Mouse (Mus musculus): ENCODE data around the gene Adat3. TPM values are rescaled to one million over a fixed set of nuclear protein-coding genes. Genes with fewer than 3 reads are reported as not detected.
"Not testable (repeated sequence)": the region's sequence is repeated elsewhere in the genome, so short reads cannot be mapped to it uniquely, and the experiment has no call there.

Gene Adat3
- polyA plus RNA-seq, 1 experiment from 2014 or later, result 9.1 TPM

DNA sequence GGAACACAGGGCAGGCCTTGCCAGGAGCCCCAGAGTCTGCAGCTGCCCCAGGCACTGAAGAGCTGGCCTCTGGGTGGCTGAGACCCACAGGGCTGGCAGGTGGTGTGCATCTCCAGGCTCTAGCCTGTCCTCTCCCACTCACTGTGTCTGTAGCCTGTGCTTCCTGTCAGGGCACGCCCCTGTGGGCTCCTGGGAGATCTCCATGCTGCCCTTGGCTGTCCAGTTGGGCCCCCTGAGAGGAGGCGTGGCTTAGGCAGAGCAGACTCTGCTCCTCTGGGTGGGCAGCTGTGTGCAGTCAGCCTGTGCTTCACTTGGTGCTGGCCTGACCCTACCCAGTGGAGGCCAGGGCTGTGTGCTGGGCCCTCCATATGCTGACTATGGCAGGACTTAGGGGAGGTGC is 25.0 kb downstream of the Adat3 start:
- no peak overlapping the region for H3K4me3 ChIP-seq
- H3K36me3 ChIP-seq, result peaks cover 19% of the 10 kb centered on the region
- ATAC-seq (ENCODE audit: insufficient number of reproducible peaks, insufficient read depth, low FRiP score, low TSS enrichment, low read depth), result no peak
- H3K9me3 ChIP-seq, result no peaks in the 10 kb centered on the region
- H3K4me1 ChIP-seq, result peaks cover 28% of the 10 kb centered on the region
- WGBS, result 59% methylated on average over 2 of the region's 2 CpGs
- no peaks in the 10 kb centered on the region for H3K27me3 ChIP-seq
- peak overlapping the region; percentile 40; the same call in 1 of the 2 replicates for H3K9ac ChIP-seq
- H3K4me2 ChIP-seq, result no peak overlapping the region
- no peak overlapping the region for H3K27ac ChIP-seq

DNA sequence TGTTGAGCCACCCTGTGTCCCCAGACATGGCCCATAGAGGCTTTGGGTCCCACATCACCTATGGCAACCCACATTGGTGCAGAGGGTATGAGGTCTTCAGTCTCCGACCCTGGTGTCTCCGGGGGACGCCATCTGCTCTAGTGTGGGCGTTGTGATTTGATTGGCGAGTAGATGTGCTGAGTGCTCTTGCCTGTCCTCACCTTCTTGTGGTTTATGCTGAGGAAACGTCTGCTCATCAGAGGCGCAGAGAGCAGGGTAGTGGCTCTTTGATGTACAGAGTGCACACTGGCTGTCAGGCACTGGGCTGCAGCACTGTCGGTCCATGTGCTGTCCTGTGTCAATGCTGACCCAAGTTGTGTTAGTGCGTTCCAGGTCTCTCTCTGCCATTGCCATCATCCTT is 26.2 kb downstream of the Adat3 start:
- Histone ChIP-seq H3K4me3 (no peak overlapping the region), H3K36me3 (peaks cover 24% of the 10 kb centered on the region), H3K9me3 (no peaks in the 10 kb centered on the region), H3K9ac (no peak overlapping the region), H3K4me2 (no peak overlapping the region), H3K27ac (no peak overlapping the region), H3K27me3 (no peaks in the 10 kb centered on the region), H3K4me1 (peaks cover 20% of the 10 kb centered on the region)
- WGBS, result 86% methylated on average over 9 of the region's 9 CpGs
- ATAC-seq (ENCODE audit: insufficient number of reproducible peaks, insufficient read depth, low FRiP score, low TSS enrichment, low read depth), result no peak

DNA sequence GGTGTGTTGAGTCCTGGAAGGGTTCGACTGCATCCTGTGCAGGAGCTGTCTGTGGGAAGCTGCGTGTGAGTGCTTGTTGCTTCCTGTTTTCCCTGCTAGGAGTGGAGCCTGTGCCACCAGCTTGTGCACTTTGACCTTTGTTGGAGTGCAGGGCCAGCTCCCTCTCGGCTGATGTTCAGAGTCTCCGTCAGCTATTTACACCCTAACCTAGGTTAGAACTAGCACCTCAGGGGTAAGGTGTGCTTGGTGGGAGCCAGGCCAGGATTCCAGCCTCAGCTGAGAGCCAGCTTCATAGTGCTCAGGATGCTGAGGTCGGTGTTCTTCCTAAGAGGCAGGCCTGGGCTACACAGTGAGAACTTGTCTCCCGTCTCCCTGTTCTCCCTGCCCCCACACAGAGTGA is 32.7 kb downstream of the Adat3 start:
- Histone ChIP-seq H3K27me3 (no peaks in the 10 kb centered on the region), H3K9ac (no peak overlapping the region), H3K4me2 (no peak overlapping the region), H3K9me3 (no peaks in the 10 kb centered on the region), H3K36me3 (peaks cover 80% of the 10 kb centered on the region), H3K4me3 (no peak overlapping the region), H3K4me1 (no peaks in the 10 kb centered on the region), H3K27ac (no peak overlapping the region)
- ATAC-seq (ENCODE audit: insufficient number of reproducible peaks, insufficient read depth, low FRiP score, low TSS enrichment, low read depth), result no peak
- WGBS, result 82% methylated on average over 6 of the region's 6 CpGs

DNA sequence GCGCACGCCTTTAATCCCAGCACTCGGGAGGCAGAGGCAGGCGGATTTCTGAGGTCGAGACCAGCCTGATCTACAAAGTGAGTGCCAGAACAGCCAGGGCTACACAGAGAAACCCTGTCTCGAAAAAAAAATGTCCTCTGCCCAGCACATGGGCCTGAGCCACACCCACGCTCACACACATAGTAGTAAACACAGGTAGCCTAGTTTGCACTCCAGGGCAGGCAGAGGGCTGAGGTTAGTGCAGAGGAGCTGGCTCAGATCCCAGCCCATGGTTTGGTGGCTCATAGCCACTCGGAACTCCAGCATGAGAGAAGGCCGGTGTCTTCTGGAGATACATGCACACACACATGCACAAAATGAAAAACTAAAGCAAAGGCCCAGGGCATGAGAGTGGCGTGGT is 44.3 kb downstream of the Adat3 start:
- Histone ChIP-seq H3K9ac (no peak overlapping the region), H3K9me3 (no peaks in the 10 kb centered on the region), H3K36me3 (peaks cover 90% of the 10 kb centered on the region), H3K27ac (no peak overlapping the region), H3K4me3 (no peak overlapping the region), H3K4me2 (no peak overlapping the region), H3K4me1 (no peaks in the 10 kb centered on the region), H3K27me3 (no peaks in the 10 kb centered on the region)
- 94% methylated on average over 10 of the region's 10 CpGs for WGBS
- ATAC-seq (ENCODE audit: insufficient number of reproducible peaks, insufficient read depth, low FRiP score, low TSS enrichment, low read depth), result no peak

DNA sequence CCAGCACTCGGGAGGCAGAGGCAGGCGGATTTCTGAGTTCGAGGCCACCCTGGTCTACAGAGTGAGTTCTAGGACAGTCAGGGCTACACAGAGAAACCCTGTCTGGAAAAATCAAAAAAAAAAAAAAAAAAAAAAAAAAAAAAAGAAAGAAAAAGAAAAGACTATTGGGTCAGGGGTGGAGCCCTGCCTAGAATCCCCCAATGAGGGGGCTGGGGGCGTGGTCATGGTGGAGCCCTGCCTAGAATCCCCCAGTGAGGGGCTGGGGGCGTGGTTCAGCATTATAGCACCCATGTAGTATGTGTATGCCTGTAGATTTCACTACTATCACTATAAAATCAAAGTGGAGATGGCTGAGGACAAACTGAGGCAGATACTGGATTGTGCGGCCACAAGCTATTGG is 47.2 kb downstream of the Adat3 start:
- Histone ChIP-seq H3K36me3 (peaks cover 68% of the 10 kb centered on the region), H3K4me1 (peaks cover 13% of the 10 kb centered on the region)
- ATAC-seq (ENCODE audit: insufficient number of reproducible peaks, insufficient read depth, low FRiP score, low TSS enrichment, low read depth); H3K9me3 ChIP-seq; H3K27ac ChIP-seq; H3K27me3 ChIP-seq; H3K9ac ChIP-seq; H3K4me3 ChIP-seq; H3K4me2 ChIP-seq: not testable (repeated sequence)
- WGBS, result 85% methylated on average over 6 of the region's 6 CpGs

DNA sequence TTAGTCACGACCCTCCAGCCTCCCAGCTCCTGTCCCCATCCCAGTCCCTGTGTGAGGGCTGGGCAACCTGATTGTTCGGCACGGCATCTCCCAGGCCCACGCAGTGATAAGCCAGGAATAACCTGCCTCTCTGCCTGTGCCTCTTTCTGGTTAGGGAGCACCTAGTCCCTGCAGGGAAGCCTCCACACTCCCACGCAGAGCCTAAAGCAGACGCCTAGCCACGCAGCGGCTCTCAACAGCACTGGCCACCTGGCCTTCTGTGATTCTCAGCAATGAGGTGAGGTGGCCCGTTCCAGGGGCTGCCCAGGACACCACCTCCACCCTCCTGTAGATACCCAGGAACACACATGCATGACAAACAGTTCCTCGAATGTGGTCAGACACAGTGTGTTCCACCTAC is 47.7 kb downstream of the Adat3 start:
- H3K27me3 ChIP-seq, result no peaks in the 10 kb centered on the region
- H3K9ac ChIP-seq, result no peak overlapping the region
- peaks cover 63% of the 10 kb centered on the region for H3K36me3 ChIP-seq
- peaks cover 18% of the 10 kb centered on the region for H3K4me1 ChIP-seq
- no peak overlapping the region for H3K27ac ChIP-seq
- no peak overlapping the region for H3K4me3 ChIP-seq
- 93% methylated on average over 10 of the region's 10 CpGs for WGBS
- no peak for ATAC-seq (ENCODE audit: insufficient number of reproducible peaks, insufficient read depth, low FRiP score, low TSS enrichment, low read depth)
- no peaks in the 10 kb centered on the region for H3K9me3 ChIP-seq
- H3K4me2 ChIP-seq, result no peak overlapping the region

DNA sequence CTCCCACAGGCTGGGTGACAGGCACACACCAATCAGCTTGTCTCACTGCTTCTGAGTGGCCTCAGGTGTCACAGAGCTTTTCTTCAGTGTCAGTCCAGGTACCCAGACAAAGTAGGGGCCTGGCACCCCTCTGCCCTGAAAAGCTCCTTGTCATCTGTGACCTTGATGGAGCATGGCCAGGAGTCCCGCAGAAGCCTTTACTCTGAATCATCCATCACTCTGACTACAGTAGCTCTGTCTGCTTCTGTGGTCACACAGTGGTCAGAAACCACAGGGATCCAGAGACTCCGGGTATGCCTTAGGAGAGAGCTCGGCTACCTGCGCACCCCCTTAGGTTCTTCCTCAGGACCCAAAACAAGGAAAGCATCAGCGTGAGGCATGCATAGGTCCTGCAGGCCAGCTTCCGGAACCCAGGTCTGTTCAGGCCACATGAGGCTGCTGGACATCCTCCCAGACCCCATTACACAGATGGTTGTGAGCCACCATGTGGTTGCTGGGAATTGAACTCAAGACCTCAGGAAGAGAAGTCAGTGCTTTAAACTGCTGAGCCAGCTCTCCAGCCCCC is 50.6 kb downstream of the Adat3 start:
- no peak for ATAC-seq (ENCODE audit: insufficient number of reproducible peaks, insufficient read depth, low FRiP score, low TSS enrichment, low read depth)
- Histone ChIP-seq H3K36me3 (peaks cover 37% of the 10 kb centered on the region), H3K4me1 (peaks cover 25% of the 10 kb centered on the region), H3K4me2 (no peak overlapping the region), H3K9ac (0 out of 2 replicates have a peak overlapping the region, but pooled peaks have one; percentile 27), H3K4me3 (no peak overlapping the region), H3K27me3 (no peaks in the 10 kb centered on the region), H3K9me3 (no peaks in the 10 kb centered on the region), H3K27ac (no peak overlapping the region)
- WGBS, result 93% methylated on average over 6 of the region's 6 CpGs

DNA sequence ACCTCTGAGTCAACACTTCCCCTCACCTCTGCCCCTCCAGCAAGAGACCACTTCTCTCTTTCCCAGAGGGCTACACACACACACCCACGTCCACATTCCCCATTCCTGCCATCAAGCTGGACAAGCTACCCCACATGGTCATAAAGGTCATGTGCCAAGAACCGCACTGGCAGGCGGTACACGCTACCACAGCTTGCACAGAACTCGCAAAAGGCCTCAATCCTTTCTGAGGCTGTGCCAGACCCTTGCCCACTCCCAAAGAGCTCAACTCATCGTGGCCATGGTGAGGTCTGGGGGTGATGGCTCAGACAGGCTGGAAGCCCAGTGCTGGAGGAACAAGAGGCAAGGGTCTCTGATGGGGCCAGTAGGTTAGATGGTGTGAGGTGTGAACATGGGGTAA is 52.2 kb downstream of the Adat3 start:
- 85% methylated on average over 6 of the region's 6 CpGs for WGBS
- Histone ChIP-seq H3K27ac (no peak overlapping the region), H3K4me1 (peaks cover 35% of the 10 kb centered on the region), H3K9ac (peak overlapping the region; percentile 97), H3K36me3 (peaks cover 25% of the 10 kb centered on the region), H3K27me3 (no peaks in the 10 kb centered on the region), H3K4me2 (peak overlapping the region; percentile 87), H3K9me3 (no peaks in the 10 kb centered on the region), H3K4me3 (peak overlapping the region; percentile 88)
- ATAC-seq (ENCODE audit: insufficient number of reproducible peaks, insufficient read depth, low FRiP score, low TSS enrichment, low read depth), result no peak

DNA sequence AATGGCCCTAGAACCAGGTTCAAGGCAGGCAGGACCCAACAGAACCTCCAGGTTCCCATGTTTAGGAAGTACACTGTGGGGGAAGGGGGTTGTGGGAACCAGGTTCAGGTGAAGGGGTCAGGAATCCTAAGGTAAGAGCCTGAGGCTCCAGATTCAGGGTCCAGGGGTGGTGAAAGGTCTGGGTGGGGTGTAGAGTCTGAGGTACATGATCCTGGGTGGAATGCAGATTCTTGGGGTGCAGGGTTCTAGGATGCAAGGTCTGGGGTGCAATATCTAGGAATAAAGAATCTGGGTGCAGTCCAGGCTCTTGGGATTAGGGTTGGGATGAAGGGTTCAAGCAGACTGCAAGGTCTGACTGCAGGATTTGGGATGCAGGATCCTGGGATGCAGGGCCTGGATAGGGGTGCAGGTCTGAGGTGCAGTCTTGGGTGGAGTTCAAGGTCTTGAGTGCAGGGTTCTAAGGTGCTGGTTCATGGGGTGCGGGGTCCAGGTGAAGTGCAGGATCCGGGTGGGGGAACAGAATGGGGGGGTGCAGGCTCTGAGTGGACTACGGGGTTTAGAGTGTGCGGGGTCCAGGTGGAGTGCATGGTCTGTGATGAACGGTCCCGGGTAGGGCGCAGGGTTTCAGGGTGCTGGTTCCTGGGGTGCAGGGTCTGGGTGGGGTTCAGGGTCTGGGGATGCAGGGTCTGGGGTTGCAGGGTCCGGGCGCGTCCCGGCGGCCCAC is 52.9 kb downstream of the Adat3 start:
- 0 out of 2 replicates have a peak, but pooled peaks have one; percentile 26 for ATAC-seq (ENCODE audit: insufficient number of reproducible peaks, insufficient read depth, low FRiP score, low TSS enrichment, low read depth)
- H3K9ac ChIP-seq, result peak overlapping the region; percentile 97
- WGBS, result 5% methylated on average over 12 of the region's 12 CpGs

DNA sequence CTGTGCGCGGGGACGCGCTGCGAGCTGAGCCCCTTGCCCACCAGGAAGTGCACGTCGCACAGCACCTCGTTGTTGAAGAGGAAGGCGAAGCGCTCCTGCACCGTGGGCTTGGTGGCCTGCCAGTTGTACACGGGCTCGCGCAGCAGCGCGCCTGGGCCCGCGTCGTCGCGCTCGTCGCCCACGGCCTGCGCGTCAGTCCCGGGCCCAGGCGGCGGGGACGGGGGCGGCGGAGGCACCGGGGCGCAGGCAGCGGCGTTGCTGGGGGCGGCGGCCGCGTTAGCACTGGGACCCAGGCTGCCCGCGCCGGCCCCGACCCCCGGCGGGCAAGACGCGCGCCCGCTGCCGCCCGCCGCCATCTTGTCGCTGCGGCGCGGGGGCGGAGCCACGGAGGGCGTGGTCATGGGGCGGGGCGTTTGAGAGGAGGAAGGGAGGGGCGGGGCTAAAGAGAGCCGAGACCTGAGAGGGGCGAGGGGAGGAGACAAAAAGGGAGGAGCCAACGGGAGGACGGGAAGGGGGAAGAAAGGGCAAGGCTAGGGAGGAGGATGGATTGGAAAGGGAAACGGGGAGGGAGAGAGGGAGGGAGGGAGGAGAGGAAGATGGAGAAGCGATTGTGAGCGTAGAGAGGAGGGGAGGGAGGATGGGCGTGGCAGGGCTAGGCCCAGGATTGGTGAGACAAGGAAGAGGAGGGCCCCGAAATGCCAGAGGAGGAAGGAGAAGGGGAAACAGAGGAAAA is 53.6 kb downstream of the Adat3 start:
- H3K4me2 ChIP-seq, result peak overlapping the region; percentile 87
- H3K9me3 ChIP-seq, result no peaks in the 10 kb centered on the region
- peaks cover 13% of the 10 kb centered on the region for H3K36me3 ChIP-seq
- 1% methylated on average over 72 of the region's 72 CpGs for WGBS
- peak overlapping the region; percentile 97 for H3K9ac ChIP-seq
- peaks cover 35% of the 10 kb centered on the region for H3K4me1 ChIP-seq
- H3K27me3 ChIP-seq, result no peaks in the 10 kb centered on the region
- peak overlapping the region; percentile 88 for H3K27ac ChIP-seq
- H3K4me3 ChIP-seq, result peak overlapping the region; percentile 88
- peak; percentile 82 for ATAC-seq (ENCODE audit: insufficient number of reproducible peaks, insufficient read depth, low FRiP score, low TSS enrichment, low read depth)

More for the DNA sequence above, 52.9 kb downstream of the Adat3 start:
- peak overlapping the region; percentile 76 for H3K27ac ChIP-seq
- peaks cover 21% of the 10 kb centered on the region for H3K36me3 ChIP-seq
- H3K4me3 ChIP-seq, result peak overlapping the region; percentile 88
- no peaks in the 10 kb centered on the region for H3K27me3 ChIP-seq
- peak overlapping the region; percentile 87 for H3K4me2 ChIP-seq
- peaks cover 35% of the 10 kb centered on the region for H3K4me1 ChIP-seq
- H3K9me3 ChIP-seq, result no peaks in the 10 kb centered on the region

DNA sequence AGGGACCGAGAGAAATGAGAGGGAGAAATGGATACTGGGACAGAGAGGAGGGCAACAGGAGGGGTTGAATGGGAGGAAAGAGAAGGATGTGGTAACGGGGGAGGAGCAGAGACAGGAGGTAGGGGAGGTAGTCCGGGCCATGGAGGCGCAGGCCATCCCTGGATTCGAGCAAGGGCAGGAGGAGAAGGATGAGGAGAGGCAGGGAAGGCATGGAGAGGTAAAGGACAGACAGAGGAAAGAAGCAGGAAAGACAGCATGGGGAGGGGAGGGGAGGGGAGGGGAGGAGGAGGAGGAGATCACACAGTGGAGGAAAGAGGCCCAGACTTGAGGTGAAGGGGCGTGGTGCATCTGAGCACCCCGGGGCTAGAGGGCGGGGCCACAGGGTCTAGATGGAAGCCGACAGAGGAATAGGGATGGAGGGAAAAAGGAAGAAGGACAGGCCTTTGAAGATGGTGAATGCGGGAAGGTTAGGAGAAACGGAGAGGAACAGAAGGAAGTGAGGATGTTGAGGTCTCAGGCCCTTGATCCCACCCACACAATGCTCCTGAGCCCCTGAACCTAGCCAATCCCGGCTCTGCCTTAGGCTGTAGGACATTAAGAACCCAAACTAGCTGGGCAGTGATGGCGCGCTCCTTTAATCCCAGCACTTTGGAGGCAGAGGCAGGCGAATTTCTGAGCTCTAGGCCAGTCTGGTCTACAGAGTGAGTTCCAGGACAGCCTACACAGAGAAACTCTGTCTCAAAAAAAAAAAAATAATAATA is 54.4 kb downstream of the Adat3 start, which contains the start of gene Btbd2:
TSS of gene Btbd2 (minus strand) at position 209 of the 761 bp plus-strand sequence.
- peak within 1 kb of the TSS; percentile 88 for H3K4me3 ChIP-seq
- no peaks in the 10 kb centered on the region for H3K27me3 ChIP-seq
- H3K9me3 ChIP-seq, result no peaks in the 10 kb centered on the region
- peaks cover 35% of the 10 kb centered on the region for H3K4me1 ChIP-seq
- peaks cover 7% of the 10 kb centered on the region for H3K36me3 ChIP-seq
- H3K27ac ChIP-seq, result peak within 1 kb of the TSS; percentile 88
- 15% methylated on average over 15 of the region's 15 CpGs for WGBS
- ATAC-seq (ENCODE audit: insufficient number of reproducible peaks, insufficient read depth, low FRiP score, low TSS enrichment, low read depth), result no peak
- peak within 1 kb of the TSS; percentile 97 for H3K9ac ChIP-seq
- peak within 1 kb of the TSS; percentile 87 for H3K4me2 ChIP-seq
